Mouse (Mus musculus) heart, embryonic 12.5 days (tissue): ENCODE data around the gene Tle2. TPM values are rescaled to one million over a fixed set of nuclear protein-coding genes. Genes with fewer than 3 reads are reported as not detected.
A peak's percentile ranks its signal among the peaks of the same experiment; 100 is the strongest.

Experiments used
- ATAC-seq: fragments of 200-750 bp; cut with Nextera tagmentation; 2 replicates; pipeline ENCODE4 v1.8.0; 2017; ENCODE audit warnings: moderate TSS enrichment, moderate library complexity; ENCODE audit not compliant: insufficient number of reproducible peaks, low FRiP score
- H3K27ac ChIP-seq: fragments of 300-500 bp; sonication (generic); 2 replicates; pipeline ENCODE4 v1.5.1; 2016; ENCODE audit warnings: mild to moderate bottlenecking, moderate library complexity; ENCODE audit not compliant: poor library complexity, severe bottlenecking
- H3K27me3 ChIP-seq: fragments of 300-500 bp; sonication (generic); replicated peaks from 2 replicates; pipeline ENCODE4 v1.6.1; 2016; ENCODE audit warnings: mild to moderate bottlenecking, moderate library complexity
- H3K36me3 ChIP-seq: fragments of 300-500 bp; sonication (generic); 2 replicates; pipeline ENCODE4 v1.6.1; 2016; ENCODE audit warnings: mild to moderate bottlenecking, moderate library complexity
- H3K4me1 ChIP-seq: fragments of 300-500 bp; sonication (generic); replicated peaks from 2 replicates; pipeline ENCODE4 v1.6.1; 2016; ENCODE audit warnings: mild to moderate bottlenecking
- H3K4me2 ChIP-seq: fragments of 300-500 bp; sonication (generic); 2 replicates; pipeline ENCODE4 v1.6.1; 2016; ENCODE audit warnings: mild to moderate bottlenecking, moderate library complexity
- H3K4me3 ChIP-seq: fragments of 300-500 bp; sonication (generic); 2 replicates; pipeline ENCODE4 v1.5.1; 2016; ENCODE audit warnings: mild to moderate bottlenecking
- H3K9ac ChIP-seq: fragments of 300-500 bp; sonication (generic); 2 replicates; pipeline ENCODE4 v1.6.1; 2016; ENCODE audit warnings: mild to moderate bottlenecking, moderate library complexity
- H3K9me3 ChIP-seq: fragments of 300-500 bp; sonication (generic); replicated peaks from 2 replicates; pipeline ENCODE4 v1.6.1; 2016; ENCODE audit warnings: mild to moderate bottlenecking, moderate library complexity
- WGBS: fragments of 180-500 bp; shearing (Covaris S2); methylation state at CpG from one replicate; pipeline ENCODE4 v1.1.7; 2016; 5-methylcytosine and 5-hydroxymethylcytosine counted together
- polyA plus RNA-seq: library from polyadenylated mRNA; unstranded; fragments of >200 nt; fragmentation: Nextera tagmentation; extraction: Ambion mirVana; gene quantifications from 2 replicates; pipeline ENCODE4 v1.2.1, GENCODE M21; 2016

Gene Tle2
- polyA plus RNA-seq, 1 experiment from 2014 or later = 25.8 TPM

DNA sequence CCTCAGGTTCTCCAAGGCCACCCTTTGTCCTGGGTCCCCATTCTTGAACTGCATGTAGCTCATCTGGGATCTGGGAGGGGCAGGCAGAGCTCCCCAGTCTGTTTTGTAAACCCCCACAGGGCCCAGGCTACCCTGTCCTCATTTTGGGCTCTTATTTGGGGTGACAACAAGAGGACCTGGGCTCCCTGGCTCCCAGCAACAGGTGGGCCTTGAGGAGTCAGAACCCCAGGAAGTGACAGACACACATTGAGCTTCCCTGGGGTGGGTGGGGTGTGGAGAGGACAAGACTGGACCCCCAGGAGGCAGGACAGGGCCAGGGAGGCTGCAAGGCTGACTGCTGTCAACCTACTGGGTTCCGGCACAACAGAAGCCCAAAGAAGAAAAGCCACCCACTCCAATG, 30.7 kb upstream of the Tle2 start:
- H3K27me3 ChIP-seq = no peaks in the 10 kb centered on the region
- H3K4me1 ChIP-seq = peaks cover 49% of the 10 kb centered on the region
- H3K36me3 ChIP-seq = peaks cover 13% of the 10 kb centered on the region
- peak overlapping the region; percentile 99 for H3K4me3 ChIP-seq
- H3K4me2 ChIP-seq = peak overlapping the region; percentile 99
- peak overlapping the region; percentile 96 for H3K9ac ChIP-seq
- ATAC-seq = no peak
- 83% methylated on average over 1 of the region's 1 CpGs for WGBS
- no peak overlapping the region for H3K27ac ChIP-seq
- H3K9me3 ChIP-seq = no peaks in the 10 kb centered on the region

DNA sequence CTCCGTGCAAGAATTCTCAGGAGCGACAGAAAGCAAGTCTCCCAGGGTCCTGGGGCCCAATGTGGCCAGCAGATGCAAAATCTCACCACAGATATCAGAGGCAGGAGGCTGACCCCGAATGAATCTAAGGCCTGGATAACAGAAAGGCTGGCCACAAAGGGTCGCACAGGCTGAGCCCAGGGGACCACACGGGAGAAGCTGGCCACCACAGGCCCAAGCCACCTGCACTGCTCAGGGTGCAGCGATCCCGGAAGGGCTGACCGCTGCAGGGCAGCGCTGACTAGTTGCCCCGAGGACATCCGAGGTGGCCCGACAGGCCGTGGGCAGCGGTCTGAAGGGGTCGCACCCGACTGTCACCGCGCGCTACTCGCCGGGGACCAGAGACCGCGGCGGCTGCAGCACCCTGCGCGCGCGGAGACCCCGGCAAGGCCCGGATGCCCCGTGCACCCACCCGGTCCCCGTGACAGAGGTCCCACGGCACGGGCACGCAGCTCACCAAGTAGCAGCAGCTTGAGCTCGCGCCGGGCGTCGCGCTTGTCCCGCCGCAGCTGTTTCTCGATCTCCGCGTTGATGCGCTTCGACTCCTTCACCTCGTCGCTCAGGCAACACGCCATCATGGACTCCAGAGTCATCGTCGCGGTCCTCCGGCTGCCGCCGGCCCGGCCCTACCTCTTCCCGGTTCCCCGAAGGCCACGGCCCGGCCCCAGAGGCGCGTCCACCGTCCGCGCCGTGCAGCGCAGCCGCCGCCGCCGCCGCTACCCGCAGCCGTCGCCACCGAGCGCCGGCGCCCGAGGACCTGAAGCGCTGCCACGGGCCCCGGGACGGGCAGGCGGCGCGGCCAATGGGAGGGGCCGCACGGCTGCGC, 29.8 kb upstream of the Tle2 start:
- Histone ChIP-seq H3K27ac (peak overlapping the region; percentile 74), H3K9me3 (no peaks in the 10 kb centered on the region), H3K9ac (peak overlapping the region; percentile 96), H3K4me3 (peak overlapping the region; percentile 99), H3K36me3 (peaks cover 8% of the 10 kb centered on the region), H3K4me2 (peak overlapping the region; percentile 99), H3K4me1 (peaks cover 49% of the 10 kb centered on the region), H3K27me3 (no peaks in the 10 kb centered on the region)
- WGBS = under 1% methylated on average over 82 of the region's 93 CpGs
- ATAC-seq = peak; percentile 1; the same call in 1 of the 2 replicates

DNA sequence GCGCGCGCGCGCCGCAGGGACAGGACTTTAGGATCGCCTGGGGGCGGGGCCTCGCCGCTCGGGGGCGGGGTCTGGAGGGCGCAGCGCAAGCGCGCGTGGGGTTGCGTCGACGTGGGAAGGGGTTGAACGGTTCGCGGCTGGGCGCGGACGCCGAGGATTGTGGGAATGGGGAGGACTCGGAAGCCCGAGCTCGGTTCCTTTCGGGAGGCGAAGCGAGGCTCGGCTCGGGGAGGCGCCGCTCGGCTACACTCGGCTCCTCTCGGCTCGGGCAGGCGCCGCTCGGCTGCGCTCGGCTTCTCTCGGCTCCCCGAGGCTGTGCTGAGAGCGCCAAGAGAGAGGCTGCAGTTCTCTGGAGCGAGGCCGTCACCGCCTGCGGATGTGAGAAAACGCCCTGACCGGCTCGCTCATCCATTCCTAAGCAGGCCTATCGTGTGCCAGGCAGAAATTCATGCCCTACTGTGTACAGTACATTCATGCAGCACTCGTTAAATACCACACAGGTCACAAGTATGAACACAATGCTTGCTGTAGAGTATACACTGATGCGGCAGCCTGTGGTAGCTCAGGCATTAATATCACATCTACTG, 29.1 kb upstream of the Tle2 start, which contains the start of gene Gna11:
Gene Gna11, minus strand, starts transcription at position 30 of the 587 bp plus-strand sequence.
- peak; percentile 94 for ATAC-seq
- 1% methylated on average over 59 of the region's 59 CpGs for WGBS

DNA sequence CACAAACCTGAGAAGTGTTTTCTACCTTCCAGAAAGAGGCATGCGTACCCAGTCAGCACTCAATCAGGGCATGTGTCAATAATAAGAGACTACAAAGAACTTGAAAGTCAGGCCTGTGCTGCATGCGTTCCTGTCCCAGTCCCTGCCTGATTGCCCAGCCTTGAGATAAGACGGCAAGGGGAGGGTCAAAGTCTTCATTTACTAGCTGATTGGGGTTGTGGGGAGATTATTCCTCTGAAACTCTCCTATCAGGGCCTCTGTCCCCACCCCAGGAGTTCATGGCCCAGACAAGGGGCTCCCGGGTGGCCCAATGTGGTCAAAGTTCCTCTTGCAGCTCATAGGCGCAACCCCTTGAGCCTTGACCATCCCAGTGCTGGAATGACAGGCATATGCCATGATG, 28.0 kb upstream of the Tle2 start:
- no peaks in the 10 kb centered on the region for H3K36me3 ChIP-seq
- ATAC-seq = no peak
- H3K9me3 ChIP-seq = no peaks in the 10 kb centered on the region
- no peaks in the 10 kb centered on the region for H3K27me3 ChIP-seq
- peaks cover 44% of the 10 kb centered on the region for H3K4me1 ChIP-seq
- H3K4me2 ChIP-seq = no peak overlapping the region
- H3K4me3 ChIP-seq = no peak overlapping the region
- WGBS = 43% methylated on average over 5 of the region's 5 CpGs
- H3K27ac ChIP-seq = no peak overlapping the region
- H3K9ac ChIP-seq = peak overlapping the region; percentile 42

More for the DNA sequence above, 29.1 kb upstream of the Tle2 start, which contains the start of gene Gna11:
- Histone ChIP-seq H3K4me3 (peak within 1 kb of the TSS; percentile 99), H3K36me3 (peaks cover 2% of the 10 kb centered on the region; the same call in 1 of the 2 replicates), H3K9me3 (no peaks in the 10 kb centered on the region), H3K4me1 (peaks cover 49% of the 10 kb centered on the region), H3K4me2 (peak within 1 kb of the TSS; percentile 99), H3K9ac (peak within 1 kb of the TSS; percentile 96), H3K27me3 (no peaks in the 10 kb centered on the region), H3K27ac (peak within 1 kb of the TSS; percentile 74)

DNA sequence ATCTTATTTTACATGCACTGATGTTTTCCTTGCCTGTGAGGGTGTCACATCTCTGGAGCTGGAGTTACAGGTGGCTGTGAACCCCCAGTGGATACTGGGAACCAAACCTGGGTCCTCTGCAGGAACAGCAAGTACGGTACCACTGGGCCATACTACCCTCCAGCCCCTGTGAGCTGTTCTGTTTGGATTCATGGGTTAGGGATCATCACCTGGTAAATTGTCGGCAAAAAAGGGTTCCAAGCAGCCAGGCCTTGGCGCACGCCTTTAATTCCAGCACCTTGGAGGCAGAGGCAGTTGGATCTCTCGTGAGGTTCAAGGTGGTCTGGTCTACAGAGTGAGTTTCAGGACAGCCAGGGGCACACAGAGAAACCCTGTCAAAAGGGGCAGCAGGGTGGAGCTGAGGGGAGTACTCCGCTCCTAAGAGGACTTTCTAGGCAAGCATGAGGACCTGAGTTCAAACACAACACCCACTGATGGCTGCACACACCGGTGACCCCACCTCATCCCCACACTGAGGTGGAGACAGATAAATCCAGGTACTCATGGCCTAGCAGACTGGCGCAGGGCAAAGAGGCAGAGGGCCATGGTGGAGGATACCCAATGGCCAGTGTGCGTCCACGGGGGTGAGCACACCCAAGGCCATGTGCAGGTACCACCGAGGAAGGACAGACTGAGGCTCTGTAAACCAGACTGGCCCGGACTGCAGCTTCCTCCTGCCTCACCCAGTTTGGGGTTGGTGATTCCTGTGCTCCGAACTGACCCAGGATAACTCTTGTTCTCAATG, 27.4 kb upstream of the Tle2 start:
- H3K27ac ChIP-seq = no peak overlapping the region
- peak overlapping the region; percentile 42 for H3K9ac ChIP-seq
- ATAC-seq = no peak
- no peak overlapping the region for H3K4me2 ChIP-seq
- no peaks in the 10 kb centered on the region for H3K27me3 ChIP-seq
- no peak overlapping the region for H3K4me3 ChIP-seq
- no peaks in the 10 kb centered on the region for H3K36me3 ChIP-seq
- WGBS = 90% methylated on average over 13 of the region's 13 CpGs
- peaks cover 40% of the 10 kb centered on the region for H3K4me1 ChIP-seq
- no peaks in the 10 kb centered on the region for H3K9me3 ChIP-seq

DNA sequence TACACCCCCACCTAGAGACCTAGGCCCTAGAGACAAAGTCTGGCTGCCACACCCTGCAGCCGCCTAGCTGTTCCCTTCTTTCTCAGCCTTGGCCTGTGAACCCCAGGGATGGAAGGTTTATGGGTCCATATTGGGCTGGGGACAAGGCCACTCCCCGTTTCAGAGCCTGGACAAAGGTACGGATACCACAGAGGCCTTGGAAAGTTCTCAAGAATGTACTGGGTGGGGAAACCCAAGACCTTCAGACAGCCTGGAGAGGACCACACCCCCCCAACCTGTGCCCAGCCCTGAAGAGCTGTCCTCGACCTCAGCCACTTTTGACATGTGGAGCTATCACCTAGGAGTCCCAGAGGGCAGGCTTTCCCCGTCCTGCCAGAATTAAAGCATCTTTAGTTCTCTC, 25.4 kb upstream of the Tle2 start:
- no peak for ATAC-seq
- Histone ChIP-seq H3K27ac (no peak overlapping the region), H3K9ac (no peak overlapping the region), H3K27me3 (no peaks in the 10 kb centered on the region), H3K9me3 (peaks cover 4% of the 10 kb centered on the region), H3K4me3 (no peak overlapping the region), H3K4me2 (no peak overlapping the region), H3K36me3 (no peaks in the 10 kb centered on the region), H3K4me1 (peaks cover 21% of the 10 kb centered on the region)
- 67% methylated on average over 5 of the region's 5 CpGs for WGBS

DNA sequence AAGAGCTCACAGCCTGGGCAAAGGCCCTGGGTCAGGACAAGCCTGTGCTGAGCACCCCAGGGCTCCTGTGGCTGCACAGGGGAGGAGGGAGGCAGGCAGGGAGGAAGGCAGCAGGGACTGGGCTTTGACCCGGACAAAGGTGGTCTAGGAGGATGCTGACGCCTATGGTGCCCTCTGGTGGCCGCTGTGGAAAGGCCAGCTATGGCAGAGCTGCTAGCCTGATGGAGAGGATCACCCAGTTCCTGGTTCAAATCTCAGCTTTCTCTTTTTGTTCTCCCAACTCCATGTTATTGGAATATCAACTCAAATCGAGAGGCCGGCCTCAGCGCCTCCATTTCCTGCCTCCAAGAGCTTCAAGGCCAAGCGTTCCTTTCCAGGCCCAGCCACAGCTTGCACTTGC, 24.1 kb upstream of the Tle2 start:
- Histone ChIP-seq H3K4me2 (no peak overlapping the region), H3K27me3 (no peaks in the 10 kb centered on the region), H3K36me3 (no peaks in the 10 kb centered on the region), H3K9me3 (peaks cover 4% of the 10 kb centered on the region), H3K9ac (no peak overlapping the region), H3K4me3 (no peak overlapping the region), H3K27ac (no peak overlapping the region), H3K4me1 (peaks cover 16% of the 10 kb centered on the region)
- ATAC-seq = no peak
- 4% methylated on average over 7 of the region's 7 CpGs for WGBS

DNA sequence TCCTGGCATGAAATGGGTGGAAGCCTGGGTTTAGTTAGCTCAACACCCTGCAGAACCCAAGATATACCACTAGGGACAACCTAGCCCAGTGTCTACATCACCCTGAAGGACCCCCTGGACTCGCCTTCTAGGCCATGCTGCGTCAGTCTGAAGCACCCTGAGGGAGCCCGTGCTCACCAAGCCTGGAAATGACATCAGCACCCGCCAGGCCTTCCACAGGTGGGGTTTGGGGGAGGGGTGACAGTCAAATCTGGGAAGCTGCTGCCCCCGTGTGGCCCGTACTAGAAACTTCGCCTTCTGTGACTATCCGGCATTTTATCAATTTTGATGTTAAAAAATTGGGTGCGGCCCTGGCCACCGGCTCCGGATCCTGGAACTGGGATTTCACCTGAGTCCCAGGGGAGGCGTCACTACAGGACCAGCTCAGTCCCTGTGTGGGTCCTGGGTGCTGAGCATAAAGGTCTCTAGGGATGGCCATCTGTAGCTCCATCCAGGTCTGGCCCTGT, 22.7 kb upstream of the Tle2 start:
- no peaks in the 10 kb centered on the region for H3K27me3 ChIP-seq
- no peak overlapping the region for H3K4me3 ChIP-seq
- 0 out of 2 replicates have a peak overlapping the region, but pooled peaks have one; percentile 13 for H3K27ac ChIP-seq
- peaks cover 7% of the 10 kb centered on the region for H3K9me3 ChIP-seq
- peaks cover 5% of the 10 kb centered on the region for H3K4me1 ChIP-seq
- 2% methylated on average over 12 of the region's 12 CpGs for WGBS
- peak; percentile 84 for ATAC-seq
- no peak overlapping the region for H3K9ac ChIP-seq
- H3K36me3 ChIP-seq = no peaks in the 10 kb centered on the region
- H3K4me2 ChIP-seq = no peak overlapping the region

DNA sequence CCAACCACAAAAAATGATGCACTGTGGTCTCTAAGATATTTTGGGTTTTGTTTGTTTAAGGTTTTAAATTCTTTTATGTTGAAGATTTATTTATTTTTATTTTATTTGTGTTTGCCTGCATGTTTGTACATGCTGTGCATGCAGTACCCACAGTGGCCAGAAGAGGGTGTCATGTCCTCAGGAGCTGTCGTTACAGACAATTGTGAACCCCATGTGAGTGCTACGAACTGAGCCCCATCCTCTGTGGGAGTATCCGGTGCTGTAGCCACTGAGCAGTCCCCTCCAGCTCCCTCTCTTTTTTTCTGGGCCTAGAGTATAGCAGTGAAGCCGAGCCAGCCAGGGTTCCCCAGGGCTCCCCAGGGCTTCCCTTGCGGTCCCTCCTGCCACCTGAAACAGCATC, 21.1 kb upstream of the Tle2 start:
- ATAC-seq = no peak
- peaks cover 4% of the 10 kb centered on the region for H3K4me1 ChIP-seq
- 84% methylated on average over 5 of the region's 5 CpGs for WGBS
- no peak overlapping the region for H3K4me2 ChIP-seq
- H3K27me3 ChIP-seq = no peaks in the 10 kb centered on the region
- H3K4me3 ChIP-seq = no peak overlapping the region
- no peak overlapping the region for H3K27ac ChIP-seq
- H3K9me3 ChIP-seq = peaks cover 7% of the 10 kb centered on the region
- H3K9ac ChIP-seq = no peak overlapping the region
- no peaks in the 10 kb centered on the region for H3K36me3 ChIP-seq

DNA sequence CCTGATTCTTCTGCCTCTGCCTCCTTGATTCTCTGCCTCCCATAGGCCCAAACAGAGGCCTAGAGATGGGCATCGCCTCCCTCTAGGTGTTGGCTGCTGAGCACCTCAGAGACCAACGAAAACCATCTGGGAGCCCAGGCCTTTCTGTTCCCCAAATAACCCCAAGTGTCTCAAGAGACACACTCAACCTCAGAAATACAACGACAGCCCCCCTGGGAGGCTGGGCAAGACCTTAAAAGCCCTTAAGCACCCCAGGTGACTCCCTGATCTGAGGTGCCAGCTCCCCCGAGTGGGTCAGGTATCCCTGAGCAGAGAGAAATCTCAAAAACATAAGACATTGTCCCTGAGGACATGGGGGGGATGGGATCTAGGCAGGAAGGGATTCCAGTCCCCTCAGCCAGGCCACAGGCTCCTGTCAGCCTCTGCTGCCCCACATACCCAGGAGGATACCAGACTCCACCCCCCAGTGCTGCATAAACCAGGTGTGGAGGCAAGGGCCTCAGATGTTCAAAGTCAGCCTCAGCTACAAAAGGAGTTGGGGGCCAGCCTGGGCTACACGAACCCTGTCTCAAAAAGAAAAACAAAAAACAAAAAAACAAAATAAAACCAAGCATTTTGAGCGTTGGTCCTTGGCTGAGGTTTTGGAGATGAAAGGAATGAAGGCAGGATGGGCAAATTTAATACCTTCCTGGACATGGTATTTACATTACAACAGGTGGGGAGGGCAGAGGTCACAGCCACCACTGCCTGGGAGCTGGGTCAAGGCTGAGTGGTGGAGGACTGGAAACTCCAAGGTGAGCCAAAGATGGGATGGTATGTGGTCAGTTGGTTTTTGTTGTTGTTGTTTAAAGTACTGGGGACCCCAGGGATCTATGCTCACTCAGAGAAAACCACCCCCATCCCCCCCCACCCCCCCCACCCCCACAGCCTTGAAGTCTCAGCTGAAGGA, 20.3 kb upstream of the Tle2 start:
- no peak for ATAC-seq
- no peak overlapping the region for H3K9ac ChIP-seq
- H3K9me3 ChIP-seq = peaks cover 7% of the 10 kb centered on the region
- no peak overlapping the region for H3K4me3 ChIP-seq
- no peak overlapping the region for H3K27ac ChIP-seq
- peaks cover 4% of the 10 kb centered on the region for H3K4me1 ChIP-seq
- H3K27me3 ChIP-seq = no peaks in the 10 kb centered on the region
- no peaks in the 10 kb centered on the region for H3K36me3 ChIP-seq
- WGBS = 76% methylated on average over 6 of the region's 6 CpGs
- no peak overlapping the region for H3K4me2 ChIP-seq
